In genomic region chr14:73176266-73176665, GRCm38 (mm10) we compare ENCODE assay signal across 16 mouse cellular contexts. TPM values are rescaled to one million over a fixed set of nuclear protein-coding genes. Genes with fewer than 3 reads are reported as not detected.
DNase-seq lines count a peak whose midpoint lies in the region; ATAC-seq and TF ChIP-seq lines count a peak whose summit lies in the region.
"Had no signal": no experiment of that assay in that cellular context is flagged by ENCODE, and none has a peak within 500 bp of the region (broad histone marks: within the 10 kb centered on the region; RNA-seq: fewer than 3 reads in every experiment).

No protein-coding gene starts in this region.

- no peak for TF ChIP-seq POLR2A in liver, adult 2 months (IDR thresholded peaks at IDR 0.05; ENCODE audit: extremely low read depth, insufficient read depth, low read length)

- H3K4me2 ChIP-seq in liver, embryonic 12.5 days: no peak overlapping the region
- H3K4me2 ChIP-seq: forebrain, embryonic 13.5 days; lung, embryonic 14.5 days; midbrain, embryonic 13.5 days had no signal

- H3K36me3 ChIP-seq in liver, adult 2 months (ENCODE audit: control insufficient read depth, insufficient read depth, low read length): peaks cover 2% of the 10 kb centered on the region; the same call in 1 of the 2 replicates
- peaks cover 14% of the 10 kb centered on the region; the same call in 1 of the 2 replicates for H3K36me3 ChIP-seq in liver, embryonic 12.5 days

- ATAC-seq in liver, embryonic 12.5 days: no peak
- ATAC-seq in common myeloid progenitor, adult 5-6 weeks (replicated peaks; ENCODE audit: low read depth, poor library complexity, severe bottlenecking): peak; percentile 31
- ATAC-seq: forebrain, embryonic 13.5 days; hindbrain, embryonic 16.5 days; midbrain, embryonic 13.5 days had no signal

- no peaks in the 10 kb centered on the region for H3K27me3 ChIP-seq in liver, adult 2 months (ENCODE audit: control insufficient read depth, insufficient read depth, low read length)
- H3K27me3 ChIP-seq in liver, embryonic 12.5 days (replicated peaks): no peaks in the 10 kb centered on the region
- H3K27me3 ChIP-seq: forebrain, embryonic 13.5 days; midbrain, embryonic 13.5 days had no signal

- H3K79me2 ChIP-seq in liver, adult 2 months (ENCODE audit: control insufficient read depth, insufficient read depth, low read length): no peaks in the 10 kb centered on the region

- no peak for TF ChIP-seq CTCF in liver, adult 2 months (IDR thresholded peaks at IDR 0.05; ENCODE audit: low read depth, low read length)

- H3K4me1 ChIP-seq in liver, adult 2 months (ENCODE audit: control insufficient read depth, insufficient read depth, low read length): peaks cover 55% of the 10 kb centered on the region
- H3K4me1 ChIP-seq in liver, embryonic 12.5 days: peaks cover 45% of the 10 kb centered on the region

- no peak overlapping the region for H3K9ac ChIP-seq in liver, adult 2 months (ENCODE audit: low read depth, low read length)
- no peak overlapping the region for H3K9ac ChIP-seq in liver, embryonic 12.5 days
- H3K9ac ChIP-seq: forebrain, embryonic 13.5 days; lung, embryonic 14.5 days; midbrain, embryonic 13.5 days had no signal

- DNase-seq in adrenal gland, postnatal 14 days: peak; percentile 38
- DNase-seq in adrenal gland, postnatal 25 days: no peak
- DNase-seq in liver, adult 2 months (ENCODE audit: extremely low read depth, low read depth, low spot score): peak; percentile 89
- no peak for DNase-seq in frontal cortex, postnatal 10 days (ENCODE audit: low spot score in 2 of 2)
- no peak for DNase-seq in layer of hippocampus, postnatal 14 days (ENCODE audit: low spot score in 2 of 2)
- DNase-seq: cerebellum, adult 9-11 months; kidney, adult 11 months; kidney, postnatal 10 days; lung, embryonic 14.5 days; lung, postnatal 4 days; right cerebral cortex, postnatal 14 days had no signal

- peak overlapping the region; percentile 54 for H3K27ac ChIP-seq in liver, adult 2 months (replicated peaks; ENCODE audit: insufficient read depth, low read depth, low read length)
- H3K27ac ChIP-seq in liver, embryonic 12.5 days: no peak overlapping the region
- H3K27ac ChIP-seq: forebrain, embryonic 13.5 days; midbrain, embryonic 13.5 days had no signal

- H3K9me3 ChIP-seq in liver, embryonic 12.5 days (replicated peaks): no peaks in the 10 kb centered on the region
- H3K9me3 ChIP-seq: forebrain, embryonic 13.5 days; midbrain, embryonic 13.5 days had no signal

- 35% methylated on average over 5 of the region's 5 CpGs for WGBS in liver, adult 2 months
- WGBS in liver, embryonic 12.5 days (ENCODE audit: insufficient replicate concordance): 53% methylated on average over 5 of the region's 5 CpGs

- H3K4me3 ChIP-seq in liver, adult 2 months (ENCODE audit: insufficient read depth, low read depth, low read length): no peak overlapping the region
- H3K4me3 ChIP-seq in liver, embryonic 12.5 days: no peak overlapping the region
- H3K4me3 ChIP-seq: forebrain, embryonic 13.5 days; midbrain, embryonic 13.5 days had no signal

RNA-seq across cellular contexts. Expression of gene Rcbtb2, which starts 53.4 kb away (rescaled TPM):
- 39.5 and 41.3 TPM in 2 replicates for total RNA-seq in adrenal gland, postnatal 14 days (2021)
- total RNA-seq in adrenal gland, postnatal 25 days (2021): 26.2 and 33.1 TPM in 2 replicates
- 30.3 and 32.6 TPM in 2 replicates for total RNA-seq in liver, adult 2 months (2014; rRNA removed)
- 26.0 and 28.0 TPM in 2 replicates for polyA plus RNA-seq in liver, adult 2 months (2012; rRNA removed)
- polyA plus RNA-seq in liver, embryonic 12.5 days (2016; fragmentation: Nextera tagmentation; extraction: Ambion mirVana): 27.9 and 28.9 TPM in 2 replicates
- 27.5 and 36.2 TPM in 2 replicates for total RNA-seq in common myeloid progenitor, adult 5-6 weeks (2017)
- 10 to 100 TPM; 29.2 to 32.2 TPM for total RNA-seq in layer of hippocampus, postnatal 14 days (2021)

Comparison
In these comparisons a context has a peak if more than half of its experiments do, and no peak if none do; other contexts are left out.
1. DNase-seq: peak in adrenal gland, postnatal 14 days (single experiment) and liver, adult 2 months (single experiment); none in adrenal gland, postnatal 25 days (single experiment), frontal cortex, postnatal 10 days (0 of 2) and layer of hippocampus, postnatal 14 days (0 of 2).